8 mouse cellular contexts compared by ENCODE assay signal in genomic region chr19:8819596-8820423, GRCm38 (mm10). TPM values are rescaled to one million over a fixed set of nuclear protein-coding genes. Genes with fewer than 3 reads are reported as not detected.
DNase-seq lines count a peak whose midpoint lies in the region; TF ChIP-seq lines count a peak whose summit lies in the region.

Hnrnpul2 (plus strand) TSS chr19:8820010.

- TF ChIP-seq POLR2A in cortical plate, adult 2 months (IDR thresholded peaks at IDR 0.05; ENCODE audit: extremely low read depth, insufficient read depth, low read length): peak; percentile 94

- H3K4me1 ChIP-seq in cortical plate, adult 2 months (ENCODE audit: control insufficient read depth, insufficient read depth, low read length): peaks cover 3% of the 10 kb centered on the region; the same call in 1 of the 2 replicates
- peaks cover 45% of the 10 kb centered on the region for H3K4me1 ChIP-seq in megakaryocyte, embryonic 14.5 days

- H3K27me3 ChIP-seq in megakaryocyte, embryonic 14.5 days (replicated peaks): no peaks in the 10 kb centered on the region

- DNase-seq in ZHBTc4 (ENCODE audit: low read depth, low spot score): peak; percentile 100
- DNase-seq in gastrocnemius, adult 8-10 months (ENCODE audit: low spot score in 2 of 2): peak; percentile 97 to 98
- peak; percentile 97 for DNase-seq in hindlimb bud, embryonic 11.5 days (ENCODE audit: extremely low spot score, low read depth, low spot score)
- DNase-seq in left cerebral cortex, adult 8-10 months (ENCODE audit: low spot score in 2 of 2): peak; percentile 96 to 99
- DNase-seq in right cerebral cortex, postnatal 10 days (ENCODE audit: low spot score in 2 of 2): peak; percentile 99
- peak; percentile 94 for DNase-seq in urinary bladder, postnatal 25 days (ENCODE audit: low spot score)

- H3K4me3 ChIP-seq in cortical plate, adult 2 months (ENCODE audit: insufficient read depth, low read length): peak within 1 kb of the TSS; percentile 68
- H3K4me3 ChIP-seq in megakaryocyte, embryonic 14.5 days (replicated peaks): peak within 1 kb of the TSS; percentile 94

- H3K27ac ChIP-seq in cortical plate, adult 2 months (ENCODE audit: insufficient read depth, low read length): peak within 1 kb of the TSS; percentile 97

- no peaks in the 10 kb centered on the region for H3K9me3 ChIP-seq in megakaryocyte, embryonic 14.5 days

- peaks cover 52% of the 10 kb centered on the region for H3K36me3 ChIP-seq in megakaryocyte, embryonic 14.5 days (replicated peaks; ENCODE audit: low read length)

- TF ChIP-seq CTCF in cortical plate, adult 2 months (IDR thresholded peaks at IDR 0.05; ENCODE audit: extremely low read depth, insufficient read depth, low read length): no peak

RNA-seq across cellular contexts. Expression of gene Hnrnpul2, which starts in this region (rescaled TPM):
- 78.5 and 85.1 TPM in 2 replicates for polyA plus RNA-seq in cortical plate, adult 2 months (2012; rRNA removed)
- total RNA-seq in gastrocnemius, adult 8-10 months (2022): 10 to 100 TPM; 38.1 to 45.6 (median 44.3) TPM
- 100 to 1,000 TPM; 113 to 120 (median 118) TPM for total RNA-seq in left cerebral cortex, adult 8-10 months (2022)
- 13.5 and 54.1 TPM in 2 replicates for polyA plus RNA-seq in megakaryocyte, embryonic 14.5 days (2012; ENCODE audit: insufficient read depth, low replicate concordance)

Comparison
In these comparisons a context has a peak if more than half of its experiments do, and no peak if none do; other contexts are left out.
1. Peak in every context shown above with its lines: DNase-seq, H3K4me3 ChIP-seq and H3K27ac ChIP-seq.